ENCODE assay signal across 29 mouse cellular contexts in genomic region chr19:36803403-36803802, GRCm38 (mm10).
"Had no signal": no experiment of that assay in that cellular context is flagged by ENCODE, and none has a peak within 500 bp of the region (broad histone marks: within the 10 kb centered on the region; RNA-seq: fewer than 3 reads in every experiment).

No protein-coding gene starts in this region.

- H3K9ac ChIP-seq: limb, embryonic 12.5 days; limb, embryonic 13.5 days; limb, embryonic 15.5 days; liver, embryonic 13.5 days; liver, embryonic 14.5 days; liver, embryonic 15.5 days; lung, embryonic 14.5 days; lung, embryonic 15.5 days; midbrain, embryonic 12.5 days; midbrain, embryonic 15.5 days; neural tube, embryonic 12.5 days; neural tube, embryonic 13.5 days had no signal

- H3K27me3 ChIP-seq: limb, embryonic 12.5 days; limb, embryonic 13.5 days; limb, embryonic 15.5 days; liver, embryonic 13.5 days; liver, embryonic 15.5 days; lung, embryonic 15.5 days; midbrain, embryonic 12.5 days; midbrain, embryonic 15.5 days; neural tube, embryonic 12.5 days; neural tube, embryonic 13.5 days had no signal

- H3K4me1 ChIP-seq: limb, embryonic 10.5 days; limb, embryonic 12.5 days; limb, embryonic 13.5 days; limb, embryonic 15.5 days; midbrain, embryonic 12.5 days; midbrain, embryonic 15.5 days; neural tube, embryonic 12.5 days; neural tube, embryonic 13.5 days had no signal

- H3K36me3 ChIP-seq: limb, embryonic 10.5 days; limb, embryonic 12.5 days; limb, embryonic 13.5 days; limb, embryonic 15.5 days; liver, embryonic 13.5 days; liver, embryonic 15.5 days; lung, embryonic 15.5 days; midbrain, embryonic 10.5 days; midbrain, embryonic 12.5 days; midbrain, embryonic 15.5 days; neural tube, embryonic 12.5 days; neural tube, embryonic 13.5 days had no signal

- H3K4me2 ChIP-seq: limb, embryonic 12.5 days; limb, embryonic 13.5 days; limb, embryonic 15.5 days; liver, embryonic 13.5 days; liver, embryonic 15.5 days; lung, embryonic 14.5 days; lung, embryonic 15.5 days; midbrain, embryonic 12.5 days; midbrain, embryonic 15.5 days; neural tube, embryonic 12.5 days; neural tube, embryonic 13.5 days had no signal

- DNase-seq: left cerebral cortex, postnatal 4 days; liver; liver, embryonic 13.5 days; lung, adult 18-20 months; lung, adult 2 months; lung, embryonic 14.5 days; lung, postnatal 10 days; lung, postnatal 14 days; lung, postnatal 36 days; lung, postnatal 4 days; midbrain, embryonic 14.5 days had no signal

- H3K4me3 ChIP-seq: left cerebral cortex, adult 2 months; limb, embryonic 10.5 days; limb, embryonic 12.5 days; limb, embryonic 13.5 days; limb, embryonic 15.5 days; liver, embryonic 13.5 days; liver, embryonic 15.5 days; lung, embryonic 15.5 days; megakaryocyte, embryonic 14.5 days; midbrain, embryonic 10.5 days; midbrain, embryonic 12.5 days; midbrain, embryonic 15.5 days; myocyte; neural tube, embryonic 12.5 days; neural tube, embryonic 13.5 days had no signal

- H3K27ac ChIP-seq: left cerebral cortex, adult 2 months; limb, embryonic 10.5 days; limb, embryonic 12.5 days; limb, embryonic 13.5 days; limb, embryonic 15.5 days; liver, embryonic 13.5 days; liver, embryonic 14.5 days; liver, embryonic 15.5 days; lung, embryonic 15.5 days; macrophage; midbrain, embryonic 10.5 days; midbrain, embryonic 12.5 days; midbrain, embryonic 15.5 days; neural tube, embryonic 12.5 days; neural tube, embryonic 13.5 days had no signal

- ATAC-seq: lung, postnatal 0 days; midbrain, embryonic 15.5 days; midbrain, embryonic 16.5 days had no signal

- H3K9me3 ChIP-seq: limb, embryonic 10.5 days; limb, embryonic 12.5 days; limb, embryonic 13.5 days; limb, embryonic 15.5 days; liver, embryonic 15.5 days; lung, embryonic 15.5 days; midbrain, embryonic 15.5 days; neural tube, embryonic 12.5 days; neural tube, embryonic 13.5 days had no signal
